Mouse (Mus musculus) thymus, adult 2 months (tissue): ENCODE measurements around the gene Upp2. TPM values are rescaled to one million over a fixed set of nuclear protein-coding genes. Genes with fewer than 3 reads are reported as not detected.

Experiments used
- DNase-seq: peaks from one replicate; pipeline ENCODE4 v3.0.0; 2021
- H3K27ac ChIP-seq: fragments of 200-500 bp; 2 replicates; pipeline ENCODE4 v1.5.1; 2012; ENCODE audit warnings: low read length, control low read depth; ENCODE audit not compliant: control insufficient read depth, insufficient read depth
- H3K27me3 ChIP-seq: fragments of 200-500 bp; 2 replicates; pipeline ENCODE4 v1.6.1; 2012; ENCODE audit warnings: mild to moderate bottlenecking, low read length, moderate library complexity, mixed read lengths; ENCODE audit not compliant: control insufficient read depth, insufficient read depth
- H3K36me3 ChIP-seq: fragments of 200-500 bp; 2 replicates; pipeline ENCODE4 v1.6.1; 2012; ENCODE audit warnings: mild to moderate bottlenecking, low read length, moderate library complexity; ENCODE audit not compliant: control insufficient read depth, insufficient read depth
- H3K4me1 ChIP-seq: fragments of 200-500 bp; replicated peaks from 2 replicates; pipeline ENCODE4 v1.6.1; 2012; ENCODE audit warnings: low read length; ENCODE audit not compliant: control insufficient read depth, insufficient read depth
- H3K4me3 ChIP-seq: fragments of 200-500 bp; 2 replicates; pipeline ENCODE4 v1.5.1; 2012; ENCODE audit warnings: mild to moderate bottlenecking, low read length, control low read depth, moderate library complexity; ENCODE audit not compliant: control insufficient read depth, insufficient read depth
- CTCF ChIP-seq: fragments of 200-500 bp; IDR thresholded peaks from 2 replicates; pipeline ENCODE4 v1.5.1; 2012; ENCODE audit warnings: mild to moderate bottlenecking, control low read depth, low read length, moderate library complexity, borderline replicate concordance; ENCODE audit not compliant: control insufficient read depth, poor library complexity, insufficient read depth; ENCODE audit errors: extremely low read depth
- POLR2A ChIP-seq: fragments of 200-500 bp; IDR thresholded peaks from 2 replicates; pipeline ENCODE4 v1.6.1; 2012; ENCODE audit warnings: mild to moderate bottlenecking, low read length, control low read depth, moderate library complexity; ENCODE audit not compliant: control insufficient read depth, poor library complexity, insufficient read depth; ENCODE audit errors: extremely low read depth
- WGBS: fragments of 180-500 bp; shearing (Covaris S2); methylation state at CpG from one replicate; pipeline ENCODE4 v1.1.7; 2018; 5-methylcytosine and 5-hydroxymethylcytosine counted together
- polyA plus RNA-seq: library from polyadenylated mRNA; depleted of rRNA; stranded (reverse); fragments of >200 nt; gene quantifications from 2 replicates; pipeline ENCODE4 v1.2.3, GENCODE M21; 2012

Gene Upp2
- polyA plus RNA-seq, 1 experiment: 1.8 TPM

DNA sequence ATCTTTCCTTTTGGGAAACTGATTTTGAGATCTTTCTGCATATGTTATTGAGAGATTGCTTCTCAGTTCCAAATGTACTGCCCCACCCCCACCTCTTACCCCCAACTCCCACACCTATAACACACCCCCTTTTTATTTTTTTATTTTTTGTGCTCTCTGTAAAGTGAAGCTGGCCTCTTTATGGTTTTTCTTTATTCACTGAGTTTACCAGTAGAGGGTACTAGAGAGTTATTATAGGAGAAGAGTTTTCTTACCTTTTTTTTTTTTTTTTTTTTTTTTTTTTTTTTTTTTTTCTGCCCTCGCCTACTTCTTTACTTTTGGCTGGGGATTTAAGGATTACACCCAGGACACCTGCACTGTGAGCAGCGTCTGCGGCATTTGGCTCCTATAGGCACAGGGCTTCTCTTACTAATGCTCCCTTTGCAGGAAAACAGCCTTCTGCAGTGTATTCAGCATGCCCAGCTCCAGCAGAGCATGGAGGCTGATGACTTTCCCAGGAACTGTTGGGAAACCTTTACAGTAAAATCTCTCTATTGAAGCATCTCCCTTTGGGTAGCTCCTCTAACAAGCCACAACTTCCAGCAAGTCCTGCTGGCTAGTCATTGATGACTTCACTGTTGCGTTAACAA, 170.2 kb downstream of the Upp2 start:
- H3K27me3 ChIP-seq: no peaks in the 10 kb centered on the region
- WGBS: 44% methylated on average over 4 of the region's 4 CpGs
- TF ChIP-seq POLR2A (no peak), CTCF (no peak)
- no peak for DNase-seq
- no peaks in the 10 kb centered on the region for H3K36me3 ChIP-seq
- no peak overlapping the region for H3K27ac ChIP-seq
- no peaks in the 10 kb centered on the region for H3K4me1 ChIP-seq
- no peak overlapping the region for H3K4me3 ChIP-seq

DNA sequence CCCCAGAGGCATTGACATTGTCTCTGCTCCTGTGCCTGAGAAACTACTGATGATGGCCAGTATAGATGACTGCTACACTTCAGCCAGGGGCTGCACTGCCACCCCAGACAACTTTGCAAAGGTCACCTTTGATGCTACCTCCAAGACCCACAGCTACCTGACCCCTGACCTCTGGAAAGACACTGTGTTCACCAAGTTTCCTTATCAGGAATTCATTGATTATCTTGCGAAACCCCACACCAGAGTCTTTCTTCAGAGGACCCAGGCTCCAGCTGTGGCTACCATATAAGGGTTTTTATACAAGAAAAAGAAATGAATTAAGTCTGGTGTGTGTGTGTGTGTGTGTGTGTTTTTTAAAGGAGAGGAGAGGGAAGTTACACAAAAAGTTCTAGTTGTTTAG, 174.1 kb downstream of the Upp2 start:
- no peak overlapping the region for H3K27ac ChIP-seq
- no peak for DNase-seq
- H3K36me3 ChIP-seq: no peaks in the 10 kb centered on the region
- H3K4me1 ChIP-seq: no peaks in the 10 kb centered on the region
- no peaks in the 10 kb centered on the region for H3K27me3 ChIP-seq
- 97% methylated on average over 1 of the region's 1 CpGs for WGBS
- no peak for TF ChIP-seq POLR2A
- no peak for TF ChIP-seq CTCF
- no peak overlapping the region for H3K4me3 ChIP-seq

GRCm38 (mm10) chr2:58742026-58742425, 174.9 kb downstream of the Upp2 start:
- WGBS: 99% methylated on average over 4 of the region's 4 CpGs
- TF ChIP-seq POLR2A (no peak), CTCF (no peak)
- Histone ChIP-seq H3K36me3 (no peaks in the 10 kb centered on the region), H3K4me1 (no peaks in the 10 kb centered on the region), H3K27ac (no peak overlapping the region), H3K27me3 (no peaks in the 10 kb centered on the region), H3K4me3 (no peak overlapping the region)
- DNase-seq: no peak

DNA sequence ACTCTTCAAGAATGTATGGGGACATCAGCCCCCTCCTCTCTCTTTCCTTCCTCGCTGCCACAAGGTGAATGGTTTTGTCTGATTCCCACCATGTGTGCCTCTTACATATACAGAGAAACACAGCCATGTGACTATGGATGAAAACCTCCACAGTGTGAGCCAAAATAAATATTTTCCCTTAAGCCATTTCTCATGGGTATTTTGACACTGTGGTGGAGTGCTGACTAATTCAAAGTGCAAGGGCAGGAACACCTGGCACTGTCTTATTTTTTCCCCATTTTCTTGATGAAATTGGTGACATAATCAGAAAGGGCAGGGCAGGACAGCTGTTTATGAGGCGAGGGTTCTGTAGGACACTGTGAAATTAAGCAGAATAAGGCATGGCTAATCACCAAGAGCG, 176.3 kb downstream of the Upp2 start:
- Histone ChIP-seq H3K4me1 (no peaks in the 10 kb centered on the region), H3K36me3 (no peaks in the 10 kb centered on the region), H3K27ac (no peak overlapping the region), H3K4me3 (no peak overlapping the region), H3K27me3 (no peaks in the 10 kb centered on the region)
- TF ChIP-seq POLR2A: no peak
- no peak for TF ChIP-seq CTCF
- WGBS: 76% methylated on average over 3 of the region's 3 CpGs
- DNase-seq: no peak

- TF ChIP-seq POLR2A (no peak), CTCF (no peak)
- no peak overlapping the region for H3K4me3 ChIP-seq
- DNase-seq: no peak
- no peaks in the 10 kb centered on the region for H3K36me3 ChIP-seq
- 70% methylated on average over 11 of the region's 11 CpGs for WGBS
- H3K27me3 ChIP-seq: no peaks in the 10 kb centered on the region
- H3K4me1 ChIP-seq: no peaks in the 10 kb centered on the region
- no peak overlapping the region for H3K27ac ChIP-seq
Observed at GRCm38 (mm10) chr2:58747483-58748229, 180.6 kb downstream of the Upp2 start.

- Histone ChIP-seq H3K4me1 (no peaks in the 10 kb centered on the region), H3K36me3 (no peaks in the 10 kb centered on the region), H3K27ac (no peak overlapping the region), H3K4me3 (no peak overlapping the region), H3K27me3 (no peaks in the 10 kb centered on the region)
- TF ChIP-seq CTCF: no peak
- no peak for TF ChIP-seq POLR2A
- DNase-seq: no peak
- 81% methylated on average over 5 of the region's 5 CpGs for WGBS
Observed at GRCm38 (mm10) chr2:58748296-58748695, 181.2 kb downstream of the Upp2 start.

DNA sequence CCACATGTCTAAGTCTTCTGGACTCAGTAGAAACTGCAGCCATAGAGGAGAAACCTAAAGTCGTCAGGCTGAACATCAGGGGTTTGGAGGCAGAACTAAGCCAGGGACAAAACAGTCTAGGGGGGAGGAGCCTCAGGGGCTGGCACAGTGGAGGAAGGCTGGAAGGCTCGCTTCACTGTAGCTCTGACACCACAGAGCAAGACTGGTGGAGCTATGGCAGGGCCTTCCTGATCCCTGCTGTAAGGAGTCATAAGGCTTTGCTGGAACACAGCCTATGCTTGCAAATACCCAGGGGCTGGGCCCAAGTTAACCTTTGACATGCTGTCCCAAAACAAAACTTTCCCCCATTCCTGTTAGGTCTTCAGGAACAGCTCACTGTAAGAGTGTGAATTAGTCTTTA, 185.8 kb downstream of the Upp2 start:
- no peak for DNase-seq

More for the DNA sequence above, 185.8 kb downstream of the Upp2 start:
- 80% methylated on average over 2 of the region's 2 CpGs for WGBS
- TF ChIP-seq POLR2A (no peak), CTCF (no peak)
- Histone ChIP-seq H3K4me3 (no peak overlapping the region), H3K4me1 (no peaks in the 10 kb centered on the region), H3K27me3 (no peaks in the 10 kb centered on the region), H3K27ac (no peak overlapping the region), H3K36me3 (no peaks in the 10 kb centered on the region)
